Mouse (Mus musculus): ENCODE measurements at regions not wholly inside any gene's neighbourhood (a gene's known extent, or its start where the extent isn't known, plus 50 kb on each side); places are given as distances from the start of the nearest gene placed in this dataset.

- DNase-seq (ENCODE audit: low spot score) (no peak), ATAC-seq (replicated peaks; ENCODE audit: insufficient number of reproducible peaks, low FRiP score, low TSS enrichment, low read depth) (no peak)
- 88% methylated on average over 6 of the region's 6 CpGs for WGBS
- no peaks in the 10 kb centered on the region for H3K27me3 ChIP-seq (ENCODE audit: control insufficient read depth, insufficient read depth, low read length)
- H3K4me2 ChIP-seq (ENCODE audit: low read depth, low read length), result no peak overlapping the region
- H3K9ac ChIP-seq (replicated peaks; ENCODE audit: low read length), result no peak overlapping the region
- H3K27ac ChIP-seq (replicated peaks; ENCODE audit: low read depth, low read length), result no peak overlapping the region
- H3K9me3 ChIP-seq (replicated peaks; ENCODE audit: control insufficient read depth, low read length), result no peaks in the 10 kb centered on the region
- no peak overlapping the region for H3K4me3 ChIP-seq (ENCODE audit: low read depth, low read length)
- no peaks in the 10 kb centered on the region for H3K36me3 ChIP-seq (replicated peaks; ENCODE audit: control insufficient read depth, insufficient read depth, low read depth, low read length)
- no peaks in the 10 kb centered on the region for H3K4me1 ChIP-seq (ENCODE audit: control insufficient read depth, insufficient read depth, low read length)
Observed at GRCm38 (mm10) chr2:169168376-169168775, 213.0 kb upstream of the Zfp64 start.

DNA sequence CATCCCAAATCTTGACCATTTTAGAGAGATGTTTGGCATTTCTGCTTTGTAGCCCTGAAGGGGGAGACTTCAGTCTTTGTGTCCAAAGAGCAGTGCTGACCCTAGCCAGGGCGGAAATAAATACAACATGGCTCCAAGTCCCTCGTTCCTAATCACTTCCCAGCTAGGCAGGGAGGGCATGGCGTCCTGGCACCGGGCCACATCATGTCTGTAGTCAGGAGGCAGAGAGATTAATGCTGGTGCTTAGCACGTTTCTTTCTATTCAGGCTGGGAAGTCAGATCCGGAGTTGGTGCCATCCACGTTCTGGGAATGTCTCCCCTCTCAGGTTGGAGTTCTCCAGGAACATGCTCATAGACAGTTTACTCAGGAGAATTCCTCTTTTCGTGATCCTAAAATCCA, 206.3 kb upstream of the Zfp64 start:
- Histone ChIP-seq H3K4me1 (ENCODE audit: control insufficient read depth, insufficient read depth, low read length) (no peaks in the 10 kb centered on the region), H3K36me3 (replicated peaks; ENCODE audit: control insufficient read depth, insufficient read depth, low read depth, low read length) (no peaks in the 10 kb centered on the region), H3K4me3 (ENCODE audit: low read depth, low read length) (no peak overlapping the region), H3K9me3 (replicated peaks; ENCODE audit: control insufficient read depth, low read length) (no peaks in the 10 kb centered on the region), H3K4me2 (ENCODE audit: low read depth, low read length) (no peak overlapping the region), H3K9ac (replicated peaks; ENCODE audit: low read length) (no peak overlapping the region), H3K27ac (replicated peaks; ENCODE audit: low read depth, low read length) (no peak overlapping the region), H3K27me3 (ENCODE audit: control insufficient read depth, insufficient read depth, low read length) (no peaks in the 10 kb centered on the region)
- DNase-seq (ENCODE audit: low spot score) (no peak), ATAC-seq (replicated peaks; ENCODE audit: insufficient number of reproducible peaks, low FRiP score, low TSS enrichment, low read depth) (no peak)
- WGBS, result 84% methylated on average over 8 of the region's 8 CpGs

DNA sequence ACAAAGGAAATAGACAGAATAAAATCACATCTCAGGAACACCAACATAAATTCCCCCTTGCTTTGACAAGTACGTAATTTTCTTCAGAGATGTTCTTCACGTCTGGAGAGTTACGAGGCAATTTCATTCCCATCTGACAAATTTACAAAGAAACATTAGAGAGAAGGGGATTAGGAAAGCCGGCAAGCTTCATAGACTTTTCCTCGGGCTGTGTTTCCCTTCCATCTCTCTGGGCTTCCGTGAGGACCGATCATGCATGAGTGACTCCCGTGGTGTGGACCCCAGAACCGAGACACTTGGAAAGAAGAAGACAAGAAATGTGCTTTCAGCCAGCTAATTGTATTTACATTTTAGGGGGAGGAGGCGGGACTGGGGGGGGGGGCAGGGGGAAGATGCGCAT, 203.4 kb upstream of the Zfp64 start:
- WGBS, result 61% methylated on average over 11 of the region's 11 CpGs
- Histone ChIP-seq H3K4me3 (ENCODE audit: low read depth, low read length) (no peak overlapping the region), H3K27me3 (ENCODE audit: control insufficient read depth, insufficient read depth, low read length) (no peaks in the 10 kb centered on the region), H3K9ac (replicated peaks; ENCODE audit: low read length) (no peak overlapping the region), H3K9me3 (replicated peaks; ENCODE audit: control insufficient read depth, low read length) (no peaks in the 10 kb centered on the region), H3K27ac (replicated peaks; ENCODE audit: low read depth, low read length) (no peak overlapping the region), H3K36me3 (replicated peaks; ENCODE audit: control insufficient read depth, insufficient read depth, low read depth, low read length) (no peaks in the 10 kb centered on the region), H3K4me2 (ENCODE audit: low read depth, low read length) (no peak overlapping the region), H3K4me1 (ENCODE audit: control insufficient read depth, insufficient read depth, low read length) (no peaks in the 10 kb centered on the region)
- ATAC-seq (replicated peaks; ENCODE audit: insufficient number of reproducible peaks, low FRiP score, low TSS enrichment, low read depth), result no peak
- no peak for DNase-seq (ENCODE audit: low spot score)

GRCm38 (mm10) chr2:169158005-169158673, 202.8 kb upstream of the Zfp64 start:
- Histone ChIP-seq H3K27me3 (ENCODE audit: control insufficient read depth, insufficient read depth, low read length) (no peaks in the 10 kb centered on the region), H3K4me1 (ENCODE audit: control insufficient read depth, insufficient read depth, low read length) (no peaks in the 10 kb centered on the region), H3K4me3 (ENCODE audit: low read depth, low read length) (no peak overlapping the region), H3K27ac (replicated peaks; ENCODE audit: low read depth, low read length) (no peak overlapping the region), H3K36me3 (replicated peaks; ENCODE audit: control insufficient read depth, insufficient read depth, low read depth, low read length) (no peaks in the 10 kb centered on the region), H3K4me2 (ENCODE audit: low read depth, low read length) (no peak overlapping the region), H3K9me3 (replicated peaks; ENCODE audit: control insufficient read depth, low read length) (no peaks in the 10 kb centered on the region), H3K9ac (replicated peaks; ENCODE audit: low read length) (no peak overlapping the region)
- ATAC-seq (replicated peaks; ENCODE audit: insufficient number of reproducible peaks, low FRiP score, low TSS enrichment, low read depth) (no peak), DNase-seq (ENCODE audit: low spot score) (no peak)
- 60% methylated on average over 17 of the region's 17 CpGs for WGBS

DNA sequence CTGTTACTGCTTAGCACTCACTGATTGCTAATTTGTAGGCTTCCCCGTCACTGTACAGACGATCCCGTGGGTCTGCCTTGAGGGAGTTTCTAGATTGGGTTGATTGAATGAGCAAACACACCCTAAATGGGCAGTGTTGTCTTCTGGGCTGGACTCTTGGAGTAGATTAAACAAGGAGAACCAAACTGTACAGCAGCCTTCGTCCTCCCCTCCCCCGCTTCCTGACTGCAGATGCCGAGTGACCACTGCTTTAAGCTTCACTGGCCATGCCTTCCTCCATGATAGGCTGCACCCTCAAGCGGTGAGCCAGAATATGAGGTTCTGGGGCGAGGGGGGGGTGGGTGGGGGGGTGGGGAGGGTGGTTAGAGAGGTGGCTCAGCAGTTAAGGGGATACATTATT, 201.5 kb upstream of the Zfp64 start:
- Histone ChIP-seq H3K9me3 (replicated peaks; ENCODE audit: control insufficient read depth, low read length) (no peaks in the 10 kb centered on the region), H3K4me1 (ENCODE audit: control insufficient read depth, insufficient read depth, low read length) (no peaks in the 10 kb centered on the region), H3K9ac (replicated peaks; ENCODE audit: low read length) (no peak overlapping the region), H3K4me3 (ENCODE audit: low read depth, low read length) (no peak overlapping the region), H3K36me3 (replicated peaks; ENCODE audit: control insufficient read depth, insufficient read depth, low read depth, low read length) (no peaks in the 10 kb centered on the region), H3K27ac (replicated peaks; ENCODE audit: low read depth, low read length) (no peak overlapping the region), H3K4me2 (ENCODE audit: low read depth, low read length) (no peak overlapping the region), H3K27me3 (ENCODE audit: control insufficient read depth, insufficient read depth, low read length) (no peaks in the 10 kb centered on the region)
- 42% methylated on average over 8 of the region's 8 CpGs for WGBS
- DNase-seq (ENCODE audit: low spot score), result no peak
- ATAC-seq (replicated peaks; ENCODE audit: insufficient number of reproducible peaks, low FRiP score, low TSS enrichment, low read depth), result no peak

GRCm38 (mm10) chr2:169154881-169155280, 199.5 kb upstream of the Zfp64 start:
- ATAC-seq (replicated peaks; ENCODE audit: insufficient number of reproducible peaks, low FRiP score, low TSS enrichment, low read depth), result no peak
- H3K4me2 ChIP-seq (ENCODE audit: low read depth, low read length), result no peak overlapping the region
- H3K27ac ChIP-seq (replicated peaks; ENCODE audit: low read depth, low read length), result no peak overlapping the region
- no peak overlapping the region for H3K9ac ChIP-seq (replicated peaks; ENCODE audit: low read length)
- H3K4me3 ChIP-seq (ENCODE audit: low read depth, low read length), result no peak overlapping the region
- H3K9me3 ChIP-seq (replicated peaks; ENCODE audit: control insufficient read depth, low read length), result no peaks in the 10 kb centered on the region
- DNase-seq (ENCODE audit: low spot score), result no peak
- H3K36me3 ChIP-seq (replicated peaks; ENCODE audit: control insufficient read depth, insufficient read depth, low read depth, low read length), result no peaks in the 10 kb centered on the region
- WGBS, result 84% methylated on average over 12 of the region's 12 CpGs
- no peaks in the 10 kb centered on the region for H3K27me3 ChIP-seq (ENCODE audit: control insufficient read depth, insufficient read depth, low read length)
- no peaks in the 10 kb centered on the region for H3K4me1 ChIP-seq (ENCODE audit: control insufficient read depth, insufficient read depth, low read length)

DNA sequence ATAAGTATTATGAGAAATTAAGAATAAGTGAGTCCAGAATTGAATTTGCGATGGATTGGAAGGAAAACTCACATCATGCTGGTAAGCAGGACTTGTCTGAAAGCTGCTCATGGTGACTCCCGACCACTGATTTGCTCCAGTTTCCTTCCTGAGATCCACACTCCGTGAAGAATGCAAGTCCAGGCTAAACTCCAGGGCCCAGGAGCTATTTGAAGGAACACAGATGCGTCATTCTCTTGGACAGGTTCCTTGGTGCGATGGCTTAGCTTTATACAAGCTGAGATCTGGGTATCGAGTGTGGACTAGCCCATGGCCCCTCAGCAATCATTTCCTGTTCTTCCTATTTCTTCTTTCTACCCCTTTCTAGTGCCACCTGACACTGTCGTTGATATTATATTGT, 192.3 kb upstream of the Zfp64 start:
- Histone ChIP-seq H3K9me3 (replicated peaks; ENCODE audit: control insufficient read depth, low read length) (no peaks in the 10 kb centered on the region), H3K27me3 (ENCODE audit: control insufficient read depth, insufficient read depth, low read length) (no peaks in the 10 kb centered on the region), H3K9ac (replicated peaks; ENCODE audit: low read length) (no peak overlapping the region), H3K27ac (replicated peaks; ENCODE audit: low read depth, low read length) (no peak overlapping the region), H3K4me3 (ENCODE audit: low read depth, low read length) (no peak overlapping the region), H3K36me3 (replicated peaks; ENCODE audit: control insufficient read depth, insufficient read depth, low read depth, low read length) (no peaks in the 10 kb centered on the region), H3K4me1 (ENCODE audit: control insufficient read depth, insufficient read depth, low read length) (no peaks in the 10 kb centered on the region), H3K4me2 (ENCODE audit: low read depth, low read length) (no peak overlapping the region)
- WGBS, result 85% methylated on average over 7 of the region's 7 CpGs
- ATAC-seq (replicated peaks; ENCODE audit: insufficient number of reproducible peaks, low FRiP score, low TSS enrichment, low read depth) (no peak), DNase-seq (ENCODE audit: low spot score) (no peak)

DNA sequence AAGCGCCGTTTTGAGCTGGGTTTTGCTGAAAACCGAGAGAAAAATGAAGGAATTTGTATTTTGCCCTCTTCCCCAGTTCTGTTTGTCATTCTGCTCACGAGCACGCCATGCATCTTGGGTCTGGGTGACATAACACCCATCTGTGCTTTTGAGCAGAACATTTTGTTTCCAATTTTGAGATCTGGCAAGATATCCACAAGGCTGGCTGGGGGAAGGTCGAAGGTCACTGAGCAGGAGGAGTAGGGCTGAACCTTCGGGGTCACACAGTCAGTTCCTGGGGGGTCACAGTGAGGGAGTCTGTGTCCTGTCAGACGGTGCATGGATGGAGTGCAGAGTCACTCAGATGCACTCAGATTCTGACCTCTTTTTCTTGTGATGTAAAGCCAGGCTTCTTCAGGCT, 186.8 kb upstream of the Zfp64 start:
- no peaks in the 10 kb centered on the region for H3K9me3 ChIP-seq (replicated peaks; ENCODE audit: control insufficient read depth, low read length)
- WGBS, result 65% methylated on average over 8 of the region's 8 CpGs
- no peak overlapping the region for H3K27ac ChIP-seq (replicated peaks; ENCODE audit: low read depth, low read length)
- ATAC-seq (replicated peaks; ENCODE audit: insufficient number of reproducible peaks, low FRiP score, low TSS enrichment, low read depth) (no peak), DNase-seq (ENCODE audit: low spot score) (no peak)
- no peak overlapping the region for H3K9ac ChIP-seq (replicated peaks; ENCODE audit: low read length)
- H3K36me3 ChIP-seq (replicated peaks; ENCODE audit: control insufficient read depth, insufficient read depth, low read depth, low read length), result no peaks in the 10 kb centered on the region
- H3K27me3 ChIP-seq (ENCODE audit: control insufficient read depth, insufficient read depth, low read length), result no peaks in the 10 kb centered on the region
- H3K4me1 ChIP-seq (ENCODE audit: control insufficient read depth, insufficient read depth, low read length), result no peaks in the 10 kb centered on the region
- no peak overlapping the region for H3K4me3 ChIP-seq (ENCODE audit: low read depth, low read length)
- no peak overlapping the region for H3K4me2 ChIP-seq (ENCODE audit: low read depth, low read length)
